Mouse (Mus musculus) granulocyte monocyte progenitor cell, adult 5-6 weeks (primary cell): ENCODE measurements at regions not wholly inside any gene's neighbourhood (a gene's known extent, or its start where the extent isn't known, plus 50 kb on each side); places are given as distances from the start of the nearest gene placed in this dataset.
A peak's percentile ranks its signal among the peaks of the same experiment; 100 is the strongest.

Source experiments
- ATAC-seq: replicated peaks from 2 replicates; pipeline ENCODE4 v1.8.0; 2016; ENCODE audit warnings: mild to moderate bottlenecking, moderate TSS enrichment, inconsistent platforms; ENCODE audit not compliant: poor library complexity, severe bottlenecking

DNA sequence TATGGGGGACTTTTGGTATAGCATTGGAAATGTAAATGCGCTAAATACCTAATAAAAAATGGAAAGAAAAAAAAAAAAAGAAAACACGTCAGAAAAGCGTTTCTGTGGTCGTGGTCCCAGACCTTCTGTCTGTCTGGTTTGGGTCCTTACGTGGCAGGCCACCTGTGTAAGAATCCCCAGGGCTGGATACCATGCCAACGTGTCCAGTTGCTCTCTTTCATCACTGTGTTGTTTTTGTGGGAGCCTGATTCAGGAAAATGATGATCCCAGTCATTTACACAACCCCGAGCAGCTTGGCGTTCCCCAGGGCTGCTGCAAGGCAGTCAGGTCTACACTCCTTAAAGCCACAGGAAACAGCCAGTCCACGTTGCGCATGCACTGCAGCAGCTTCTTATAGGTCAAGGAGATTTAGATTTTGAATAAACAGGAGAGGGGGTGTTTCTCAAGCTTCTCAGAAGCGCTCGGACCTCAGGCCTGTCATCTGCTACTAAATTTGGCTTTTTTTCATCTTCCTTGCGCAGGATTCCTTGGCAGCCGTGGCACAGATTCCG lies 102.3 kb upstream of the Serp2 start:
- ATAC-seq, result peak; percentile 47

DNA sequence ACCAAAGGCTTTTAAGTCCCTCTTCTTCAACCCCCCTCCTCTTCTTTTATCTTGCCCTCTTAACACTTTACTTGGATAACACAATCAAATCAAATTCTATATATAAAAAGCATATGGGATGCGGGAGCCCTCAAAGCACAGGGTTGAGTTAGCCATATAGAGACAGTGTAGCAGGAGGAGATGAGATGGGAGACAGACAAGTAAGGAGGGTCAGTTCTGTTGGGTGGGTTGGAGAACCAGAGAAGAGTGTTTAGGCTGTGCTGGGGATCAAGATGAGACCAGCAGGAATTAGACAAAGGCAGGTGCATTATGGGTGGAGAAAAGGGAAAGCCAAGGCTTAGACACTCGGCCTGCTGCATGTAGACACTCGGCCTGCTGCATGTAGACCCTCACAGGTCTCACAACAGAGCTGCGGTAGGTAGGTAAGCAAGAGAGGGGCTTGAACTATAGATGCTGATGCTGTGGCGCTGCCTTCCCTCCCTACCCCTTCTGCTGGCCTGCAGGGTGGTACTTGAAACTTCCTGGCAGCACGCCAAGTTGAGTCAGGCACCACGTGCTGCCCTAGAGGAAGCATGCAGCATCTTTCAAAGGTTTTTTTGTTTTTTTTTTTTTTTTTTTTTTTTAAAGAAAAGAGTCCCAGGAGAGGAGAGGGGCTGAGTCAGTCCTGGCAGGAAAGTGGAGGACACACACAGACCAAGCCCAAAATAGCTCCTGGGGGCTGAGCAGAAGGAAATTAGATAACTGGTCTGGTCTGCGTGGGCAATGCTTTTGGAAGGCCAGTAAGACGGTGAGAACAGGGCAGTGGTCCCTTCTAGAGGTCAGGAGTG lies 101.3 kb upstream of the Serp2 start:
- ATAC-seq, result peak; percentile 63

DNA sequence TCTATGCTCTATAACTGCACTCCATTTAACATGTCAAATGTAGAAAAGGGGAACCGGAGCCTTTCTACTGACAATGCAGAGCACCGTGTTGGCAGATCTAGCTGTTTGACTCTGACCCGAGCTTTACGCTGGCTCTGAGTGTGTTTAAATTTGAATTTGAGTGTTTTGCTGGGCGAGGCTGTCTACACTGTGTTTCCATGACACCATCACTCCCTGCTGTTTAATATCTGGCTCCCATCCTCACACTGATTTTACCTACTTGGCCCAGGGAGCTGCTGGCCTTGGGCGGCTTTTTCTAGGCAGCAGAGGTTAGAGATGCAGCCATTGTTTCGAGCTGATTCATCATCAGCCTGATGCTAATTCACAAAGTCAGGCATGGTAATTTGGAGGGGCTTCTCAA lies 100.7 kb upstream of the Serp2 start:
- peak; percentile 40; the same call in 1 of the 2 replicates for ATAC-seq

DNA sequence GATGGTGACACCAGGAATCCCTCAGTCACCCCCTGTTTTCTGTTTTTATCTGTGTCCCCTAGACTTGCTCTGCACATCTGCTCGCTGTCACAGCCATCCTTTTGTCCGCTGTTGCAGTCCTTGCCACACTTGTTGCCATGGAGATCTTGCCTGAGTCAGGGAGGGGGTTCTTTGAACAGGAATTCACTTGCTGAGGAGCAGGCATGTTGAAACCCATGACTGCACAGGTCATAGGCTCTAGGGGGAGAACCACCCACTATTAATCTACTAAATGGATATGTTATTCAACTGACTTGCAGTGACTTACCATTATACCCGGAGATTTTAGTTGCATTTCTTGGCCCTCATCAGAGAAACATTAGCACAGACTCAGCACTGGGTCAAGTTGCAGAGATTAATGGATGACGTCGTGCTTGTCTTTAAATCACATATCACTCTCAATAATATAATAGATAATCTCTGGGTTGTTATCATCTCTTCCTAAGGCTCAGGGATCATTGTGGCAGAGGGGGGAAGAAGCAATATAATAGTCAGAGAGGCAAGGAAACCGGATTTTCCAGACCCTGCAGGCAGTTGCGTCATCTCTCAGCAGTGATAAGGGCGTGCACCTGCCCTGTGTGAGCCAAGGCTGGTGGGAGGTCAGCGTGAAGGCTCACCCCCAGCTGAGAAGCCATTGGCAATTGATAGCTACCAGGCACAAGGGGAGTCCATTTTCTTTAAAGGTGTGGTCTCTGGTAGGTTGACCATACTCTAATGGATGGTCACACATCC lies 95.9 kb upstream of the Serp2 start:
- peak; percentile 35; the same call in 1 of the 2 replicates for ATAC-seq

DNA sequence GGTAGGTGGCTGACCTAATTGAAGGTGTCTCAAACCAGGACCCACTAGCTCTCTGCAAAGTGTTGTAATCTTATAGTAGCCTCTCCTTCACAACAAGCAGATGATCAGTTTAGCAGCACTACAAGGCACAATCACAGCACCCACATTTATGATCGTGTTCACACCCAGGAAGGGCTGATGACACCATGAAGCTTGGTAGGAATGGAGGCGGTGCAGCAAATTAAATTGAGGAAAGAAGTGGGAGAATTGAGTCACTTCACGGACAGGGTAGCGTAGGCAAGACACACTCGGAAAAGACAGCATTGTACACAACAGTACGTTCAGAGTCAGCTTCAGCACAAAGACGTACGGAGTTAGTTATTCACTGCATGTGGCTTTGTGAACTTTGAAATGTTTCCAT lies 94.4 kb upstream of the Serp2 start:
- ATAC-seq, result no peak

DNA sequence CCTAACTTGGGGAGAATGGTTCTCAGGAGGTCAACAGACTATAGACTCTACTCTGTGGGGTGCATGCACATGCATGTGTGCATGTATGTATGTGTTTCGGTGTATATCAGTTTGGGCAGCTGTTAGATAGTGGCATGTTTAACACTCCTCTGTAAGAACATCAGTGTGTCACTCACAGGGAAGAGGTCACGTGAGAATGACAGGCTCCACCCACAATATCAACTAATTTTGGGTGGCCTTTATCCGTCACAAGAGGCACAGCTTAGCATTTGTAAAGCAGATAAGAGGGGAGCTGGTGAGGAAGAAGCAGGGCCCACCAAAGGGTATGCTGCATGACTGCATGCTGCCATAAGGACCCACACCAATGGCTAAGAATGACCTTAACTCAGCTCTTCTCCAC lies 93.2 kb upstream of the Serp2 start:
- no peak for ATAC-seq

DNA sequence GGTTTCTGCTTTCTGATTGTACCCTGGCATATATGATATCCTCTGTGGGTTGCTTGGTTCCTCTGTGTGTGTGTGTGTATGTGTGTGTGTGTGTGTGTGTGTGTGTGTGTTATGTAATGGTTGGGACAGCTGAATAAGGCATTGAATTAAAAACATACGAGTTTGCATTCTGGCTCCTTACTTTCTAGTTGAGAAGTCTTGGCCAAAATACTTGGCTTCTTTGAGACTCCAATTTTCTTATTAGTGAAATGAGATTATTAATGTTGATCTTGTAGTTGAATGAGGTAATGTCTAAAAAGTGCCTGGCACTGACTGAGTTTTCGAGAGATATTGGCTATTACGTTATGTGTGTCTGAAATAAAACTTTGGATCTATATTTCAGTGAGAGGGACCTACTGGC lies 88.0 kb upstream of the Serp2 start:
- no peak for ATAC-seq

DNA sequence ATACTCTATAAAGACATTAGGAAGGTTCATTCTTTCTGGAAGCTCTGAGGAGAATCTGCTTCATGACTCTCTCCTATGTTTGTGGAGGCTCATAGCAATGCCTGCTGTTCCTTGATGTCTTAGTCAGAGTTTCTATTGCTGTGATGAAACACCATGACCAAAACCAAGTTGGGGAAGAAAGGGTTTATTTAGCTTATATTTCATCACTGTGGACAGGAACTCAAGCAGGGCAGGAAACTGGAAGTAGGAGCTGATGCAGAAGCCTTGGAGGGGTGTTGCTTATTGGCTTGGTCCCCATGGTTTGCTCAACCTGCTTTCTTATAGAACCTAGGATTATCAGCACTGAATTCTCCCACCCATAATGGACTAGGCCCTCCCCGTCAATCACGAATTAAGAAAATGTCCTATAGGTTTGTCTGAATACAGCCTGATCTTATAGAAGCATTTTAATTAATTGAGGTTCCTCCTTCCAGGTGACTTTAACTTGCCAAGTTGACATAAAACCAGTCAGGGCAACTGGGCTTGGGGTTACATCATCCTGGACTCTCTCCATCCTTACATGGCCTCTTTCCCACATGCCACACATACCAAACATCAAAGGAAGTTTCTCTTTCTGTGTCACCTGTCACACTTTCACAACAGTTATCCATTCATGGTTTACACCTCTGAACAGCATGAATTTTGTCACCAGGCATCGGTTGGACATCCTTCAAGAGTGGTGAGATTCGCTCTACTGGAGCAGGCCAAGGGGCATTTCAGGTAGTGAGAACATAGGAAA lies 85.3 kb upstream of the Serp2 start:
- peak; percentile 86 for ATAC-seq

DNA sequence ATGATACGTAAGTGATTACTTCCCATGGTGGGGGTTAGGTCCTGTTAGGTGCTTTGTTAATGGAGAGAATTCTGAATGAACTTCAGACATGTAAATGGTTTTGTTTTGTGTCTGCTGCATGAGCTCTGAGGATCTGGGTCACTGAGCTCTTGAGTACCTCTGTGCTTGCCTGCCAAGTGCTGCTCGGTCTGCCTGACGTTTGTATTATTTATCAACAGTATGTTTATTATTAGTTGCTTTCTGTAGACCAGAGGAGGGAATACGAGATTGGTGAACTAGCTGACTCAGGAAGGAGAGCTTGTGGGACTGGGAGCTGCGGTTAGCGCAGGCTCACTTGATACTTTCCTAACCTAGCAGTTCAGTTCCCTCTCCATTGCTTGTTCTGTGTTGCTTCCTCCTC lies 76.5 kb upstream of the Serp2 start:
- ATAC-seq, result no peak

DNA sequence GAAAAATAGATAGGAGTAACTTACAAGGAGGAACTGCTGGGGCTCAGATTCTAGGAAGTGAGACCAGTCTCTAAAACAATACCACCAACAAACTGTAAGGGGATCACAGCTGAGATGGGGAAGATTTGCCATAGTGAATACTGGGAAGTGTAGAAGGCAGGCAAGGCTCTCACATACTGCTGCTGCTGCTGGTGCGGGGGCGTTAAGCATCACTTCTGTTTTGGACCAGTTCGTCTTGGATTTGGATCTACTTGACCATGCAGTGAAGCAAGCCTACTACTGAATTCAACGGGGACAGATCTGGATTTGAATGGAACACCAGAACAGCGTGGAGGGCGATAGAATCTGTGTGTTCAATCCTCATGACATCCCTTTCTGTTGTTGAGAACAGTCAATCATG lies 76.1 kb upstream of the Serp2 start:
- peak; percentile 73 for ATAC-seq

DNA sequence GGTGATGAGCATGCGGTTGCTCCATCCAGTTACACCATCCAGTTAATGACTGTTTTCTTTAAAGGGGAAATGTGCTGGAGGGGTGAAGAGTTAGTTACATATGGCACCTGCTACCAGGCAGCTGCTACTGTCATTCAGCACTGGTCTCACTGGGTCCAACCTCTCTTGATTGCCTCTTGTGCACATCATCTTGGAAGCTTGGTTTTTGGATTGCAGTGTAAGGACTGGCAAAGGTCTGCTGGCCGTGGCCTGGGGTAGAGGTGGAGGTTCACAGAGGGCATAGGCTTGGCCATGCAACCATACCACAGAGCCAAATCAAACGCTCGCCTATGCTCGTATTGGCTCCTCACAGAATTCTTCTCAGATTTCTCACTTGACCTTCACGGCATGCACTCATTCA lies 75.1 kb upstream of the Serp2 start:
- no peak for ATAC-seq

DNA sequence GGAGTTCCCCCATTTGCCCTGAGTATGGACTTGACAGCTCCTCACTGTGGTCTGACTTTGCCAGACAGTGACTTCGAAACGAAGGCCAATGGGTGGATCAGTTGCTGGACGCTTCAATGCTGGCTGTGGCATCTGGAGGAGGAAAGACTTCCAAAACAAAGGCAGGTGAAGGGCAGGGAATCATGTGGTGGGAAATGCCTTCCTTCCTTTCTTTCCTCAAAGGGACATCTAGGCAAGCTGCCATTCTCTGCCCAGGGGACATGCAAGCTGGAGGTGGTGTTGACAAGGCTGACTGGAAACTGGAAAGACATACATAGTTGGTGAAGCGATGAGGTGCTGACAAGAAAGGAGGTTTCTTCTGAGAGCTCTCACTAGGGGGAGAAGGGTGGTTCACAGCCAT lies 74.5 kb upstream of the Serp2 start:
- ATAC-seq, result no peak

DNA sequence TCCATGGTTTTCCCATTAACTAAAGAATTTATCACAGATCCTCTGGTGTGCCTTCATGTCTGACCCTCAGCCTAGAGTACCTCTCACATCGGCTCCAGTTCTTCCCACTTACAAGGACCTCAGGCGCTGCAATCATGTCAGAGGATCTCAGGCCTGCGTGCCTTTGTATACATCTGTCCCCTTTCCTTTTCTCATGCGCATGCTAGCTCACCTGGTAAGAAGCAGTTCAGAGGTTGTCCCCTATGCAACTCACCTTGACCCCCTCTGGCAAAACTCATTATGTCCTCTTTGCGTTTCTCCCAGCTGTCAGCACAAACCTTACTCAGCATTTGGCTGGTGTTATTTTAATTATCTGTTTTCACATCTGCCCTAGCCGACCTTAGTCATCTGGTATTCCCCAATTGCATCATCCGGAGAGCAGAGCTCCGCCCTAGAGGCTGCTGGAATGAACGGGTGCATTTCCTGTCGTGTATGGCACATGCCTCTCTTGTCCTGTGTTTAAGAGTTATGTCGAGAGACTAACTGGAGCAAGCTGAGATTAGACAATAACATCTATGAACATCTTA lies 73.3 kb upstream of the Serp2 start:
- ATAC-seq, result peak; percentile 45

DNA sequence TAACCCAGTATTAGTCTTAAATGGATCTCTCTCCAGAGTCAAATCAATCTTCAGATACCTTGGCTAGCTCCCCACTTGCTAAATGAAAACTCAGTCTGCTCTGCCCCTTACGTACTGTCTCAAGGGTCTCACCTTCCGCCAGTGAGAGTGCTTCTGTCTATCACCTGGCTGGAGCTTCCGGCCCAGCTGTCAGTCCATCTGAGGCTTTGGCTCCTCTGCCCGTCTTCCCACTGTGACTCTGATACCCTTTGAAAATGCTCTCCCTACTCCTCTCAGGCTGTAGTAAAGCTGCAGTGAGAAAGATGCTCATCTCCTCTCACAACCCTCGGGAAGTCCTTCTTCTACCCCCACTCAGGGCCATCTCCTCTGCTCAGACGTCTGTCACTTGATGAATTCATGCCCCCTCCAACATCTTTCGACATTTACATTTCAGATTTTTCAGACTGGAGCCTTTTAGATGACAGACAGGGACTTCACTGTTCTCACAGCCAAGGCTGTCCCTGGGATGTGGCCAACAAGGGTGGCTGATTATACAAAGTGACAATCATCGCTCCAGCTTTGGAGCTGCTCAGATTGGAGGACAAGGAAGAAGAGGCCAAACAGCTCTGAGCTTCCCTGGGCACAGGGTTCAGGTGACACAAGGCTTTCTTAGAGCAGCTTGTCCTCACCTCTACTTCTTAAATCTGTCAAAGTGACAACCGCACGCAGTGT lies 71.6 kb upstream of the Serp2 start:
- no peak for ATAC-seq

DNA sequence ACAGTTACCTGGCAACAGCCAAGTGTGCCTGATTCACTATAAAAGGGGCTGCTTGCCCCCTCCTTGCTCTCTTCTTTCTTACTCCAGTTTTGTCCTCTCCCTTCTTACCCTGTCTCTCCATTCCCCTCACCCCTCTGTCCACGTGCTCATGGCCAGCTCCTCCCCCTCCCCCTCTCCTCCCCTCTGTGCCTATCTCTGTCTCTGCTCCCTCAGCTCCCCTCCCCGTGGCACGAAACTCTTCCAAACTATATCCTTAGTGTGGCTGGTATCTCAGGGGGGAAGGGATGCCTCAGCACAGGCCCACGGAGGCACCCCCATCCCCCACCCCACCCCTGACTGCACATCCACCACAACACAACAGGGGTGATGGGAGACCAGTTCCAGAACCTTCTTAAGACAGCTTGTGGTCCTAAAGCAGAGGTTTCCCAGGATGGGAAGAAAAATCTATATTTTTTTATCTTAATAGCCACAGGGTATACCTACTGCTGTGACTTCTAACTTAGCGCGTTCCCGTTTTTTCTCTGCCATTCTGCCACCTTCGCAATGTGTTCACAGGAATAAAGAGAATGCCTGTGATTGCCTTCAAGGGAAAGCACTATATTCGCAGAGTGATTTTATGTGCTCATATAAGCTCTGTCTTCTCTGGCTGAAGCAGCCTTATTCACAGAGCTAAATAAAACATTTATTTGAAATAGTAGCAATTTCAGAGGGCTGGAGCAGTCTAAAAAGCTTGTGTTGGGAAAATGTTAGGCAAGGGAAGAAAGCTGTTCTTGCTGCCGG lies 69.1 kb upstream of the Serp2 start:
- no peak for ATAC-seq

DNA sequence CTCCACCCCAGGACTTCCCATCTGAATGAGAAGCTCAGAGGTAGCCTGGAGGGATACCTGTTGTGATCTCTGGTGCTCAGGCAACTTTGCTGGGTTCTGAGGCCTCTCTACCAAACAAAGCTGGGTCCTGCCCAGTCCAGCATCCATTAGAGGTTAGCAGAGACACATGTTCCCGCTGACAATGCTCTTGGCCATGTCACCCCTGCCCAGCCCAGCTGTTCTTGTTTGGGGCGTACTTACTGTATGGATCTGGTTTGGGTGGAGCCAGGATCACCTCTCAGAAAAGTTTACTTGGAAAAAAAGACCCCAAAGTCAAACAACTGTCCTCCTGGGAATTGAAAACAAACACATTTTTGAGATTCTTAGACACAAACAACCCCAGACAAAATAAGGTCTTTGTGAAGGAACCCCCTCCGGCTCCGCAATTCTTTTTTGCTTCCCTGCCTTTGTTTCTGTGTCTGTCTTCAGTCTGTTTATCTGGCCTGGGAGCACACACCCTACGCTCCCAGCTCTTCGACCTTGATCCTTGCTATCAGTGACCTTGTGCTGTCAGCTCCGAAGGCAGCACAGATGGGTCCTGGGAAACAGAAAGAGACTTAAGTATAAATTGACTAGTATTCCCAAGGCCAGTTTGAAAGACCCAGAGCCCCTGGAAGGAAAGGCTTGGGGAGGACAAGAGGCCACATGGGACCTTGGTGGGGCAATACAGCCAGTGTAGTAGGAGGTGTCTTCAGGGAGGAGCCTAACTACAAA lies 68.1 kb upstream of the Serp2 start:
- ATAC-seq, result no peak

DNA sequence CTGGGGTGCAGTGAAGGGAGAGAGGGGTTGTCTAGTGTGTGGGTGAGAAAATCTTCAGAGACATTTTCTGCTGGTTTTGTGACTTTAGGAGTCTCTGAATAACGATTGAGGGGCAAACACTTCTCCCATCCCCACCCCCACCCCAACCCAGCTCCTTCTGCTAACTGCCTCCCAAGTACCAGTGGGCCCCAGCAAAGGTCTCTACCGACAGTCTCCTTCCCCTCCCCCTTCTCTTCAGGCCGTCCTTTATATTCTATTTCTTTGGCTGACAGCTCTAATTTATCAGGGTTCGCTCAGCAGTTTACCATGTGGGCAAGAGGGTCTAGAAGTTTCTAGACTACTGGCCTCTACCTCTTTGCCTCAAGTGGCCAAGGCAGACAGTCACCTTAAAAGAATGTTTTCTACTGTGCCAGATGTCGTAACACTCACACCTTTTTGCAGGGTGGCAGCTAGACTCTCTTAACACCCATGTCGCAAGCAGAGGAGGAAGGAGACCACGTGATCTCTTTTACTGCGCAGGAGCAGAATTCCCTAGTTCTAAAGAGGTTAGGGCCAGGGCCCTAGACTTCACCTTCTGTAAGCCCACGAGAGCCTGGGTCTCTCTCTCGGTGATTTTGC lies 66.8 kb upstream of the Serp2 start:
- peak; percentile 73 for ATAC-seq
